Mouse (Mus musculus) G1E (cell line): ENCODE results near the gene Commd3. TPM values are rescaled to one million over a fixed set of nuclear protein-coding genes. Genes with fewer than 3 reads are reported as not detected.

Experiments used
- ATAC-seq: 2 replicates; pipeline ENCODE4 v1.8.0; 2016; ENCODE audit warnings: mild to moderate bottlenecking; ENCODE audit not compliant: insufficient number of reproducible peaks, poor library complexity, low FRiP score, severe bottlenecking; ENCODE audit errors: extremely low read depth
- DNase-seq: peaks from one replicate; pipeline ENCODE4 v3.0.0; 2012; ENCODE audit warnings: low spot score
- H3K27me3 ChIP-seq: 2 replicates; pipeline ENCODE4 v1.6.1; 2012; ENCODE audit warnings: mild to moderate bottlenecking, low read length, inconsistent platforms; ENCODE audit not compliant: insufficient read depth
- H3K36me3 ChIP-seq: replicated peaks from 2 replicates; pipeline ENCODE3; 2012; ENCODE audit warnings: mild to moderate bottlenecking, inconsistent platforms
- H3K4me1 ChIP-seq: 2 replicates; pipeline ENCODE4 v1.6.1; 2012; ENCODE audit warnings: low read depth, low read length, inconsistent platforms, mixed read lengths; ENCODE audit not compliant: insufficient read depth
- H3K4me3 ChIP-seq: 2 replicates; pipeline ENCODE4 v1.5.1; 2012; ENCODE audit warnings: low read depth, mild to moderate bottlenecking, inconsistent platforms, low read length, moderate library complexity, mixed read lengths
- H3K9me3 ChIP-seq: replicated peaks from 2 replicates; pipeline ENCODE4 v1.6.1; 2012; ENCODE audit warnings: inconsistent platforms
- CTCF ChIP-seq: IDR thresholded peaks from 2 replicates; pipeline ENCODE4 v1.5.1; 2012; ENCODE audit warnings: low read depth, low read length, inconsistent platforms, mixed read lengths
- GATA1 ChIP-seq: IDR thresholded peaks from 2 replicates; pipeline ENCODE4 v1.6.1; 2012; ENCODE audit warnings: borderline replicate concordance, low read length, inconsistent platforms, mixed read lengths
- GATA2 ChIP-seq: IDR thresholded peaks from 2 replicates; pipeline ENCODE4 v1.6.1; 2012; ENCODE audit warnings: low read depth, low read length, inconsistent platforms, borderline replicate concordance
- POLR2AphosphoS5 ChIP-seq: IDR thresholded peaks from 2 replicates; pipeline ENCODE4 v1.6.1; 2012; ENCODE audit warnings: low read depth, low read length, inconsistent platforms; ENCODE audit not compliant: insufficient replicate concordance
- TAL1 ChIP-seq: conservative IDR thresholded peaks from 2 replicates; pipeline ENCODE4 v1.6.1; 2012; ENCODE audit warnings: low read depth, low read length, inconsistent platforms, mixed read lengths
- polyA plus RNA-seq: library from polyadenylated mRNA; stranded (reverse); fragments of >175 nt; gene quantifications from 2 replicates; pipeline ENCODE4 v1.2.3, GENCODE M21; 2012
- total RNA-seq, 2 experiments: library from RNA; stranded (forward) in 1 of 2; stranded (reverse) in 1 of 2; fragments of 200-1000 nt in 1 of 2; fragments of >200 nt in 1 of 2; fragmentation: Nextera tagmentation in 1 of 2; gene quantifications; 2 replicates each; pipeline ENCODE4 v1.2.3; 2014 to 2017

Gene Commd3
- total RNA-seq (2014; fragmentation: Nextera tagmentation) (247 and 256 TPM in 2 replicates), total RNA-seq (2017) (346 and 370 TPM in 2 replicates), polyA plus RNA-seq (262 and 271 TPM in 2 replicates)

GRCm38 (mm10) chr2:18672133-18672765, at the start of gene Commd3:
TSS of gene Commd3 (plus strand) at chr2:18672384.
- Histone ChIP-seq H3K4me1 (peaks cover 17% of the 10 kb centered on the region), H3K27me3 (no peaks in the 10 kb centered on the region), H3K9me3 (no peaks in the 10 kb centered on the region), H3K4me3 (peak within 1 kb of the TSS; percentile 84), H3K36me3 (peaks cover 6% of the 10 kb centered on the region)
- ATAC-seq (peak; percentile 30), DNase-seq (peak; percentile 82)
- TF ChIP-seq CTCF (no peak), POLR2AphosphoS5 (no peak), TAL1 (no peak), GATA2 (no peak), GATA1 (no peak)

DNA sequence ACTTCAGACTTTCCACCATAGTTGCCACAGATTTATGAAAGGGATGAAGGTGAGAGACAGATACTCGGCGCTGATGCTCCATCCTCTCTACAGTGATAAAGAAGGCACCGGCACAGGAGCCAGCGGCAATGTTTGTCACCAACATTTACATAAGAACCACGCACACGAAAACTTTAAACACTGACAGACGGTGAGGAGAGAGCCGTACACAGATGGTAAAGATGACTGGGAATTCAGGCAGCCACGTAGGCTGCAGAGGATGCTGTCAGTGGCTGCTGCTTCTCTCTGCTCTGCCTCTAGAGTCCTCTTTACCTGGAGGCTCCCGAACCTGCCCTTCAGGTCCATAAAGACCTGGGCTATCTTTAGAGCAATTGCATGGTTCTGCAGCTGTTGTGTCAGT, 49.0 kb upstream of the Commd3 start:
- no peaks in the 10 kb centered on the region for H3K36me3 ChIP-seq
- no peaks in the 10 kb centered on the region; the same call in 1 of the 2 replicates for H3K27me3 ChIP-seq
- H3K4me1 ChIP-seq, result no peaks in the 10 kb centered on the region
- no peak for DNase-seq
- H3K9me3 ChIP-seq, result no peaks in the 10 kb centered on the region
- no peak for ATAC-seq
- no peak overlapping the region for H3K4me3 ChIP-seq
- TF ChIP-seq TAL1 (no peak), CTCF (no peak), GATA1 (no peak), POLR2AphosphoS5 (no peak), GATA2 (no peak)

DNA sequence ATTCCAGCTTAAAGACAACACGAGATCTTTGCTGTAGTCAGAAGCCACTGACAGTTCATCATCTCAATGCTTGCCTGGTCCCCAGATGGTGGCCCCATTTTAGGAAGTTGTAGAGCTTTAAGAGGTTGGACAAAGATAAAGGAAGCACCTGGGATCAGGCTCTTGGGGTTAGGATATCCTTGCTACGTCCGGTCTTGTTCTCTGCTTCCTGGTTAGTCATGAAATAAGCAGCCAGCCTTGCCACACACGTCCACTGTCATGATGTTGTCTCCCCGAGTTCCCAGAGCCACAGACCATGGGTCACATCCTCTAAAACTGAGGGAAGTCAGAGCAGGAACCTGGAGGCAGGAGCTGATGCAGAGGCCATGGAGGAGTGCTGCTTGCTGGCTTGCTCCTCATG, 41.6 kb upstream of the Commd3 start:
- Histone ChIP-seq H3K27me3 (peaks cover 15% of the 10 kb centered on the region; the same call in 1 of the 2 replicates), H3K36me3 (no peaks in the 10 kb centered on the region), H3K4me3 (no peak overlapping the region), H3K9me3 (no peaks in the 10 kb centered on the region), H3K4me1 (no peaks in the 10 kb centered on the region)
- DNase-seq (no peak), ATAC-seq (no peak)
- no peak for TF ChIP-seq GATA1
- no peak for TF ChIP-seq CTCF
- no peak for TF ChIP-seq GATA2
- TF ChIP-seq TAL1, result no peak
- no peak for TF ChIP-seq POLR2AphosphoS5

GRCm38 (mm10) chr2:18635052-18635451, 37.1 kb upstream of the Commd3 start:
- Histone ChIP-seq H3K4me1 (no peaks in the 10 kb centered on the region), H3K4me3 (no peak overlapping the region), H3K9me3 (no peaks in the 10 kb centered on the region), H3K27me3 (peaks cover 11% of the 10 kb centered on the region; the same call in 1 of the 2 replicates), H3K36me3 (no peaks in the 10 kb centered on the region)
- DNase-seq (no peak), ATAC-seq (no peak)
- TF ChIP-seq CTCF, result no peak
- no peak for TF ChIP-seq TAL1
- TF ChIP-seq POLR2AphosphoS5, result no peak
- no peak for TF ChIP-seq GATA1

GRCm38 (mm10) chr2:18648563-18648962, 23.6 kb upstream of the Commd3 start:
- Histone ChIP-seq H3K9me3 (no peaks in the 10 kb centered on the region), H3K36me3 (no peaks in the 10 kb centered on the region), H3K4me1 (no peaks in the 10 kb centered on the region), H3K27me3 (peaks cover 37% of the 10 kb centered on the region), H3K4me3 (no peak overlapping the region)
- no peak for ATAC-seq
- TF ChIP-seq CTCF, result no peak
- TF ChIP-seq GATA1, result no peak
- TF ChIP-seq GATA2, result no peak
- TF ChIP-seq POLR2AphosphoS5, result no peak
- DNase-seq, result no peak

DNA sequence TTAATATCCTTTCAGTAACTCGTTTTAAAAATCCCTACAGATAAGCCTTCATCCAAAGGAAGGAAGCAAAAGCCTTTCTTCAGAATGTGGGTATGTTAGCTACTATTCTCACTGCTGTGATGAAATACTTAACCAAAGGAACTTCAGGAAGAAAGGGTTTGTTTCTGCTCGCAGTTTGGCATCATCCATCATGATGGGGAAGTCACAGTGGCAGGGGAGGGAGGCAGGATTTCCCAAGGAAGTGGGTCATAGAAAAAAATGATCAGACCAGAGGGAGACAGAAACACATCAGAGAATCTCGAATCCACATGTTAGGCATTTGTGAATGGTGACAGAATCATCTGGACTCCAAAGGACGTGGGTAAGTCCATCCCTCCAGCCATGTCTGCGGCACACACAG, 17.4 kb upstream of the Commd3 start:
- peaks cover 37% of the 10 kb centered on the region for H3K27me3 ChIP-seq
- no peak for TF ChIP-seq GATA2
- TF ChIP-seq GATA1, result no peak
- TF ChIP-seq POLR2AphosphoS5, result no peak
- no peak for TF ChIP-seq CTCF
- H3K4me3 ChIP-seq, result no peak overlapping the region
- no peaks in the 10 kb centered on the region for H3K9me3 ChIP-seq
- 0 out of 2 replicates have a peak, but pooled peaks cover 2% of the 10 kb centered on the region for H3K4me1 ChIP-seq
- DNase-seq (no peak), ATAC-seq (no peak)
- H3K36me3 ChIP-seq, result no peaks in the 10 kb centered on the region
